In the genomic region with DNA sequence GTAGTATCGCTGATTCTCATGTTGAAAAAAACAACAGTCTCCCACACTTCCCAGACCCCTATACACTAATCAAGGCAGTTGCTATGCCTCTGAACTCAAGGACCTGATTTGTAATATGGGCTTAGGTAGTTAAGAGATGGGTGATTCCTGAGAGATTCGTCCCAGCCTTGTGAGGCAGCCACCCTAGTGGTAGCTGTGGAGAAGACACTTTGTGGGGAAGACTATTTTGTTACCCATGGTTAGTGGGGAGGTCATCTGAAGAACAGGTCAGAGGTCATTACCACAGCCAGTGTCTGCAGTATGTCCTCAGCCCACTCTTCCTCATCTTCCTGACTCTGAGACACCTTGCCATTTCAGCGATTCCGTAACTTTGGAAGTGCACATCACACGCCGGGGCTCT, we compare ENCODE assay signal across 2 mouse cellular contexts.
TF ChIP-seq lines count a peak whose summit lies in the region.

No protein-coding gene starts in this region.

TF ChIP-seq in CH12.LX, 34 proteins besides CTCF, POLR2A, EP300 and RAD21:
- TF ChIP-seq ELF1 (IDR thresholded peaks at IDR 0.05; ENCODE audit: low read depth, low read length) = no peak
- TF ChIP-seq ETS1 (conservative IDR thresholded peaks at IDR 0.05; ENCODE audit: low read depth, low read length) = no peak
- no peak for TF ChIP-seq PAX5 (IDR thresholded peaks at IDR 0.05; ENCODE audit: low read length)
TF ChIP-seq in CH12.LX: peak in this region for 0.

TF ChIP-seq in MEL, 35 proteins besides CTCF, POLR2A, EP300 and RAD21:
- TF ChIP-seq MXI1 (IDR thresholded peaks at IDR 0.05; ENCODE audit: low read depth, low read length) (no peak), SIN3A (IDR thresholded peaks at IDR 0.05; ENCODE audit: low read length) (no peak), MEF2A (IDR thresholded peaks at IDR 0.05; ENCODE audit: extremely low read depth, insufficient replicate concordance, low read depth, low read length, poor library complexity, severe bottlenecking) (no peak), BHLHE40 (IDR thresholded peaks at IDR 0.05; ENCODE audit: borderline replicate concordance, low read depth, low read length) (no peak), NELFE (IDR thresholded peaks at IDR 0.05; ENCODE audit: low read depth, low read length) (no peak), JUND (IDR thresholded peaks at IDR 0.05; ENCODE audit: low read depth, low read length) (no peak), ZNF384 (IDR thresholded peaks at IDR 0.05; ENCODE audit: low read depth, low read length) (no peak), POLR2AphosphoS2 (IDR thresholded peaks at IDR 0.05; ENCODE audit: low read length) (no peak), MAFK (IDR thresholded peaks at IDR 0.05; ENCODE audit: borderline replicate concordance, low read depth, low read length) (no peak), RCOR1 (IDR thresholded peaks at IDR 0.05; ENCODE audit: low read depth, low read length) (no peak), MYB (IDR thresholded peaks at IDR 0.05; ENCODE audit: low read depth, low read length) (no peak), ZMIZ1 (IDR thresholded peaks at IDR 0.05; ENCODE audit: low read depth, low read length) (no peak), ETS1 (IDR thresholded peaks at IDR 0.05; ENCODE audit: low read depth, low read length) (no peak), MAZ (IDR thresholded peaks at IDR 0.05; ENCODE audit: low read depth, low read length) (no peak), HCFC1 (IDR thresholded peaks at IDR 0.05; ENCODE audit: low read depth, low read length) (no peak), SMC3 (IDR thresholded peaks at IDR 0.05; ENCODE audit: low read depth, low read length) (no peak), USF1 (IDR thresholded peaks at IDR 0.05; ENCODE audit: low read depth, low read length) (no peak), TBP (IDR thresholded peaks at IDR 0.05; ENCODE audit: low read depth, low read length) (no peak), ZKSCAN1 (IDR thresholded peaks at IDR 0.05; ENCODE audit: low read depth, low read length) (no peak), UBTF (IDR thresholded peaks at IDR 0.05; ENCODE audit: borderline replicate concordance, insufficient read depth, low read depth, low read length) (no peak)
